ENCODE assay signal across 14 mouse cellular contexts in the genomic region with DNA sequence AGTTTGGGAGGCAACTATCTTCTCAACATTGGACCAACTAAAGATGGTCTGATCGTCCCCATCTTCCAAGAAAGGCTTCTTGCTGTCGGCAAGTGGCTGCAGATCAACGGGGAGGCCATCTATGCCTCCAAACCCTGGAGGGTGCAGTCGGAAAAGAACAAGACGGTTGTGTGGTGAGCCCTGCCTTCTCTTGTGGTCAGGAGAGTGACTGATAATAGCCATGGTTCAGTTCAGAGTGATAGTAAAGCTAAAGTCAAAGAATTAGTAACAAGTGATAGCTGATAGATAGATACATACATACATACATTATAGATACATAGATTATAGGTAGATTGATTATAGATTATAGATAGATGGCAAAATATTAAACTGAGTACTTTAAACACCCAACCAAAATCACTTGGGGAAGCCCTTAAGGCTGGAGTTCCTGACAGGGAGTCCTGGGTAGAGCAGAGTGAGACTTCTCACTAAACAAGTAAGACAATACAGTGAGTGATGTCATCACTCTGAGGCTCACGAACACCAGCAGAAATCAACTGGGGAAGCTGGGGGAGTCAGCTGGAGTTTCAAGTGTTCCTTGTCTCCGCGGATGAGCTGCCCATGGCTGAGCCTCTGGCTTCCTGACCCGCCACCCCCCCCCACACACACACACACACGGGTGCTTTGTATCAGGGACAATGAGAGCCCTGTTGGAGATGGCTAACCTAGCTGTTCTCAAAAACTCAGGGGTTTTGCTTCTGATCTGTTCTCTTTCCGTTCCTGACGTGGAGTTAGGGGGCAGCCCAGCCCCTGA. TPM values are rescaled to one million over a fixed set of nuclear protein-coding genes. Genes with fewer than 3 reads are reported as not detected.
A peak's percentile ranks its signal among the peaks of the same experiment; 100 is the strongest.
DNase-seq lines count a peak whose midpoint lies in the region; ATAC-seq and TF ChIP-seq lines count a peak whose summit lies in the region.
"Had no signal": no experiment of that assay in that cellular context is flagged by ENCODE, and none has a peak within 500 bp of the region (broad histone marks: within the 10 kb centered on the region; RNA-seq: fewer than 3 reads in every experiment).

No protein-coding gene starts in this region.

- H3K4me1 ChIP-seq in heart, embryonic 10.5 days: peaks cover 16% of the 10 kb centered on the region; the same call in 1 of the 2 replicates
- H3K4me1 ChIP-seq in neural tube, embryonic 11.5 days (ENCODE audit: control insufficient read depth, insufficient read depth, low read length): no peaks in the 10 kb centered on the region
- H3K4me1 ChIP-seq in neural tube, embryonic 15.5 days: no peaks in the 10 kb centered on the region
- H3K4me1 ChIP-seq in intestine, postnatal 0 days (replicated peaks; ENCODE audit: control insufficient read depth, insufficient read depth, low read length): no peaks in the 10 kb centered on the region
- no peaks in the 10 kb centered on the region for H3K4me1 ChIP-seq in stomach, postnatal 0 days (replicated peaks; ENCODE audit: control insufficient read depth, insufficient read depth)
- H3K4me1 ChIP-seq: hindbrain, embryonic 15.5 days had no signal

- H3K4me3 ChIP-seq in heart, embryonic 10.5 days: no peak overlapping the region
- no peak overlapping the region for H3K4me3 ChIP-seq in neural tube, embryonic 11.5 days (ENCODE audit: low read depth, low read length)
- H3K4me3 ChIP-seq in neural tube, embryonic 15.5 days (replicated peaks): no peak overlapping the region
- H3K4me3 ChIP-seq in intestine, postnatal 0 days (ENCODE audit: low read depth, low read length): no peak overlapping the region
- no peak overlapping the region for H3K4me3 ChIP-seq in stomach, postnatal 0 days (ENCODE audit: low read depth, low read length)
- H3K4me3 ChIP-seq: hindbrain, embryonic 15.5 days had no signal

- no peak overlapping the region for H3K4me2 ChIP-seq in neural tube, embryonic 11.5 days (ENCODE audit: low read depth)
- no peak overlapping the region for H3K4me2 ChIP-seq in neural tube, embryonic 15.5 days
- no peak overlapping the region for H3K4me2 ChIP-seq in intestine, postnatal 0 days (replicated peaks; ENCODE audit: low read depth)
- no peak overlapping the region for H3K4me2 ChIP-seq in stomach, postnatal 0 days (replicated peaks; ENCODE audit: low read depth)
- H3K4me2 ChIP-seq: hindbrain, embryonic 15.5 days had no signal

- H3K27me3 ChIP-seq in heart, embryonic 10.5 days (ENCODE audit: insufficient read depth, poor library complexity, severe bottlenecking): no peaks in the 10 kb centered on the region
- no peaks in the 10 kb centered on the region for H3K27me3 ChIP-seq in neural tube, embryonic 11.5 days (ENCODE audit: control insufficient read depth, insufficient read depth, low read length)
- no peaks in the 10 kb centered on the region for H3K27me3 ChIP-seq in neural tube, embryonic 15.5 days (replicated peaks)
- H3K27me3 ChIP-seq in intestine, postnatal 0 days (replicated peaks; ENCODE audit: control insufficient read depth, insufficient read depth, low read length): no peaks in the 10 kb centered on the region
- H3K27me3 ChIP-seq in stomach, postnatal 0 days (ENCODE audit: control insufficient read depth, insufficient read depth, low read length): no peaks in the 10 kb centered on the region
- H3K27me3 ChIP-seq: hindbrain, embryonic 15.5 days had no signal

- no peak for ATAC-seq in neural tube, embryonic 11.5 days (ENCODE audit: insufficient read depth, low FRiP score, low TSS enrichment)
- ATAC-seq in neural tube, embryonic 15.5 days (ENCODE audit: low FRiP score): no peak
- ATAC-seq in intestine, postnatal 0 days: no peak
- ATAC-seq in stomach, postnatal 0 days (ENCODE audit: low FRiP score, low TSS enrichment): peak; percentile 12; the same call in 1 of the 2 replicates
- ATAC-seq: midbrain, embryonic 16.5 days had no signal

- no peak for TF ChIP-seq CTCF in intestine, postnatal 0 days (IDR thresholded peaks at IDR 0.05; ENCODE audit: low read depth)
- no peak for TF ChIP-seq CTCF in stomach, postnatal 0 days (IDR thresholded peaks at IDR 0.05; ENCODE audit: low read depth)

- peak overlapping the region; percentile 47; the same call in 1 of the 2 replicates for H3K27ac ChIP-seq in heart, embryonic 10.5 days
- no peak overlapping the region for H3K27ac ChIP-seq in neural tube, embryonic 11.5 days (ENCODE audit: low read depth, low read length)
- no peak overlapping the region for H3K27ac ChIP-seq in neural tube, embryonic 15.5 days (replicated peaks)
- no peak overlapping the region for H3K27ac ChIP-seq in intestine, postnatal 0 days (ENCODE audit: low read depth, low read length)
- no peak overlapping the region for H3K27ac ChIP-seq in stomach, postnatal 0 days (replicated peaks)
- H3K27ac ChIP-seq: hindbrain, embryonic 15.5 days had no signal

- H3K9me3 ChIP-seq in heart, embryonic 10.5 days: no peaks in the 10 kb centered on the region
- no peaks in the 10 kb centered on the region for H3K9me3 ChIP-seq in neural tube, embryonic 11.5 days (ENCODE audit: control insufficient read depth, low read length)
- H3K9me3 ChIP-seq in neural tube, embryonic 15.5 days (replicated peaks): no peaks in the 10 kb centered on the region
- H3K9me3 ChIP-seq in intestine, postnatal 0 days (ENCODE audit: control insufficient read depth): no peaks in the 10 kb centered on the region
- H3K9me3 ChIP-seq in stomach, postnatal 0 days (ENCODE audit: control insufficient read depth, low read length): no peaks in the 10 kb centered on the region
- H3K9me3 ChIP-seq: hindbrain, embryonic 15.5 days had no signal

- peaks cover 30% of the 10 kb centered on the region for H3K36me3 ChIP-seq in heart, embryonic 10.5 days
- peaks cover 2% of the 10 kb centered on the region; the same call in 1 of the 2 replicates for H3K36me3 ChIP-seq in neural tube, embryonic 11.5 days (ENCODE audit: control insufficient read depth, insufficient read depth, low read length)
- H3K36me3 ChIP-seq in neural tube, embryonic 15.5 days: peaks cover 54% of the 10 kb centered on the region
- H3K36me3 ChIP-seq in intestine, postnatal 0 days (ENCODE audit: control insufficient read depth, insufficient read depth): peaks cover 74% of the 10 kb centered on the region
- H3K36me3 ChIP-seq in stomach, postnatal 0 days (ENCODE audit: control insufficient read depth, insufficient read depth, low read length): peaks cover 6% of the 10 kb centered on the region

- 50% methylated on average over 12 of the region's 12 CpGs for WGBS in heart, embryonic 10.5 days
- WGBS in neural tube, embryonic 11.5 days: 66% methylated on average over 12 of the region's 12 CpGs
- 55% methylated on average over 12 of the region's 12 CpGs for WGBS in neural tube, embryonic 15.5 days
- WGBS in intestine, postnatal 0 days: 67% methylated on average over 12 of the region's 12 CpGs
- WGBS in stomach, postnatal 0 days: 74% methylated on average over 12 of the region's 12 CpGs

- no peak for DNase-seq in heart, embryonic 10.5 days (ENCODE audit: low spot score)
- DNase-seq in heart, postnatal 25 days (ENCODE audit: low spot score): no peak
- peak; percentile 30 for DNase-seq in neural tube, embryonic 11.5 days (ENCODE audit: low spot score)
- no peak for DNase-seq in stomach, postnatal 0 days (ENCODE audit: low spot score)
- no peak for DNase-seq in kidney, adult 18-20 months
- no peak for DNase-seq in layer of hippocampus, postnatal 25 days (ENCODE audit: extremely low spot score in 1 of 2, low spot score in 1 of 2)
- DNase-seq: adrenal gland, postnatal 14 days; cerebellum, adult 11 months; kidney, postnatal 36 days; thymus, adult 18-20 months had no signal

- no peak overlapping the region for H3K9ac ChIP-seq in neural tube, embryonic 11.5 days (ENCODE audit: low read length)
- no peak overlapping the region for H3K9ac ChIP-seq in neural tube, embryonic 15.5 days (replicated peaks)
- H3K9ac ChIP-seq in intestine, postnatal 0 days (ENCODE audit: low read depth, low read length): 0 out of 2 replicates have a peak overlapping the region, but pooled peaks have one; percentile 11
- no peak overlapping the region for H3K9ac ChIP-seq in stomach, postnatal 0 days (ENCODE audit: low read length)
- H3K9ac ChIP-seq: hindbrain, embryonic 15.5 days had no signal

- no peak for TF ChIP-seq EP300 in stomach, postnatal 0 days (optimal IDR thresholded peaks at IDR 0.05)

- intact Hi-C loops in heart, postnatal 25 days (cut with DNase I): loop anchor here (5.0 kb wide), 1 partner anchor 133 kb away; no protein-coding TSS in a partner anchor

RNA-seq across cellular contexts. Expression of a gene that starts 11.3 kb away (rescaled TPM):
- 67.5 and 77.1 TPM in 2 replicates for polyA plus RNA-seq in heart, embryonic 10.5 days (2016; fragmentation: Nextera tagmentation; extraction: Ambion mirVana)
- 10 to 100 TPM; 71.5 to 74.8 TPM for total RNA-seq in heart, postnatal 25 days (2021)
- polyA plus RNA-seq in neural tube, embryonic 11.5 days (2014; fragmentation: Nextera tagmentation; extraction: Ambion mirVana): 62.3 and 62.7 TPM in 2 replicates
- 68.2 and 68.9 TPM in 2 replicates for polyA plus RNA-seq in neural tube, embryonic 15.5 days (2015; fragmentation: Nextera tagmentation; extraction: Ambion mirVana)
- 232 and 235 TPM in 2 replicates for polyA plus RNA-seq in intestine, postnatal 0 days (2015; fragmentation: Nextera tagmentation; extraction: Ambion mirVana)
- polyA plus RNA-seq in stomach, postnatal 0 days (2015; fragmentation: Nextera tagmentation; extraction: Ambion mirVana): 154 and 163 TPM in 2 replicates
- 10 to 100 TPM; 34.0 to 37.1 TPM for total RNA-seq in layer of hippocampus, postnatal 25 days (2021)

RNA-seq across cellular contexts. Expression of a gene that starts 14.4 kb away (rescaled TPM):
- polyA plus RNA-seq in heart, embryonic 10.5 days (2016; fragmentation: Nextera tagmentation; extraction: Ambion mirVana): 44.2 and 51.2 TPM in 2 replicates
- 10 to 100 TPM; 27.4 to 29.0 TPM for total RNA-seq in heart, postnatal 25 days (2021)
- polyA plus RNA-seq in neural tube, embryonic 11.5 days (2014; fragmentation: Nextera tagmentation; extraction: Ambion mirVana): 47.2 and 60.6 TPM in 2 replicates
- polyA plus RNA-seq in neural tube, embryonic 15.5 days (2015; fragmentation: Nextera tagmentation; extraction: Ambion mirVana): 68.6 and 71.5 TPM in 2 replicates
- polyA plus RNA-seq in intestine, postnatal 0 days (2015; fragmentation: Nextera tagmentation; extraction: Ambion mirVana): 717 and 739 TPM in 2 replicates
- polyA plus RNA-seq in stomach, postnatal 0 days (2015; fragmentation: Nextera tagmentation; extraction: Ambion mirVana): 171 and 179 TPM in 2 replicates
- total RNA-seq in layer of hippocampus, postnatal 25 days (2021): 10 to 100 TPM; 40.5 to 40.7 TPM

RNA-seq across cellular contexts. Expression of a gene that starts 28.6 kb away (rescaled TPM):
- polyA plus RNA-seq in heart, embryonic 10.5 days (2016; fragmentation: Nextera tagmentation; extraction: Ambion mirVana): 46.0 and 48.0 TPM in 2 replicates
- 1 to 10 TPM; 1.8 to 2.5 TPM for total RNA-seq in heart, postnatal 25 days (2021)
- 34.2 and 36.4 TPM in 2 replicates for polyA plus RNA-seq in neural tube, embryonic 11.5 days (2014; fragmentation: Nextera tagmentation; extraction: Ambion mirVana)
- 47.7 and 53.5 TPM in 2 replicates for polyA plus RNA-seq in neural tube, embryonic 15.5 days (2015; fragmentation: Nextera tagmentation; extraction: Ambion mirVana)
- polyA plus RNA-seq in intestine, postnatal 0 days (2015; fragmentation: Nextera tagmentation; extraction: Ambion mirVana): 99.5 and 131 TPM in 2 replicates
- polyA plus RNA-seq in stomach, postnatal 0 days (2015; fragmentation: Nextera tagmentation; extraction: Ambion mirVana): 161 and 166 TPM in 2 replicates
- 10 to 100 TPM; 23.1 to 31.6 TPM for total RNA-seq in layer of hippocampus, postnatal 25 days (2021)

RNA-seq across cellular contexts. Expression of a gene that starts 37.5 kb away (rescaled TPM):
- polyA plus RNA-seq in heart, embryonic 10.5 days (2016; fragmentation: Nextera tagmentation; extraction: Ambion mirVana): 105 and 134 TPM in 2 replicates
- total RNA-seq in heart, postnatal 25 days (2021): 10 to 100 TPM; 34.6 to 37.6 TPM
- polyA plus RNA-seq in neural tube, embryonic 11.5 days (2014; fragmentation: Nextera tagmentation; extraction: Ambion mirVana): 161 and 171 TPM in 2 replicates
- 200 and 211 TPM in 2 replicates for polyA plus RNA-seq in neural tube, embryonic 15.5 days (2015; fragmentation: Nextera tagmentation; extraction: Ambion mirVana)
- 90.3 and 94.9 TPM in 2 replicates for polyA plus RNA-seq in intestine, postnatal 0 days (2015; fragmentation: Nextera tagmentation; extraction: Ambion mirVana)
- polyA plus RNA-seq in stomach, postnatal 0 days (2015; fragmentation: Nextera tagmentation; extraction: Ambion mirVana): 88.6 and 89.6 TPM in 2 replicates
- total RNA-seq in layer of hippocampus, postnatal 25 days (2021): 100 to 1,000 TPM in 1 of 2 experiments, 10 to 100 TPM in 1; 94.7 to 110 TPM

RNA-seq across cellular contexts. Expression of a gene that starts 39.7 kb away (rescaled TPM):
- 0.60 and 1.4 TPM in 2 replicates for polyA plus RNA-seq in heart, embryonic 10.5 days (2016; fragmentation: Nextera tagmentation; extraction: Ambion mirVana)
- under 1 TPM; 0.34 to 0.36 TPM for total RNA-seq in heart, postnatal 25 days (2021)
- 0.38 and 1.0 TPM in 2 replicates for polyA plus RNA-seq in neural tube, embryonic 11.5 days (2014; fragmentation: Nextera tagmentation; extraction: Ambion mirVana)
- polyA plus RNA-seq in neural tube, embryonic 15.5 days (2015; fragmentation: Nextera tagmentation; extraction: Ambion mirVana): 0.10 and 0.50 TPM in 2 replicates
- polyA plus RNA-seq in intestine, postnatal 0 days (2015; fragmentation: Nextera tagmentation; extraction: Ambion mirVana): 0.14 and 0.24 TPM in 2 replicates
- polyA plus RNA-seq in stomach, postnatal 0 days (2015; fragmentation: Nextera tagmentation; extraction: Ambion mirVana): 0.10 and 0.11 TPM in 2 replicates
- total RNA-seq in layer of hippocampus, postnatal 25 days (2021): under 1 TPM in 1 of 2 experiments, not detected in 1; 0.21 TPM
